Mouse (Mus musculus): ENCODE data around the gene Abcc8. TPM values are rescaled to one million over a fixed set of nuclear protein-coding genes. Genes with fewer than 3 reads are reported as not detected.

The Abcc8 gene
- total RNA-seq, 2 experiments from 2014 or later, result 41.9 to 42.6 TPM

DNA sequence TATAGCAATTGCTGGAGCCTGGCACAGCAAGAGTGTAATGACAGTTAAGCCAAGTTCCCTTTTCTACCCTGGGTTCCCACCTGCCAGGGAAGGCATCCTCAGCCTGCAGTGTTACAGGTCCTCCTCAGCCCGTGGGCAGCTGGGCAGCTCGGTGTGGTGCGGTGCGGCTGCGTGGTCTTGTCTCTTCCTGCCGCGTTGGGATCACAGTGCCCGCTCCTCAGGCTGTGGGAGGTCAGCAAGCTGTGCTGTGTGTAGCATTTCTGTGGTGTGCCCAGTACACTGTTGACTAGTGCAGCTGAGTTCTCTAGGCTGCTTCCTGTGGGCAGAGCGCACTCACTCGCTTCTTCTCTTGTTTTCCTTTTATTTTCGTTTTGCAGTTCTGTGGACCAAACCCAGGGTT lies 121.0 kb downstream of the Abcc8 start:
- no peak for DNase-seq (ENCODE audit: low spot score in 2 of 2)

Other genes with a start within 250 kb of the Abcc8 start
- gene Abcc6, start 149.7 kb downstream of the Abcc8 start, total RNA-seq (2021), result 1 to 10 TPM; 3.3 to 6.0 TPM
- gene Nomo1, start 146.3 kb downstream of the Abcc8 start, total RNA-seq (2021), result 100 to 1,000 TPM; 109 to 113 TPM
- gene Kcnj11, start 79.3 kb downstream of the Abcc8 start, total RNA-seq (2021), result 10 to 100 TPM; 17.9 to 18.4 TPM
- under 1 TPM in 1 of 2 experiments, not detected in 1; 0.21 TPM for gene Ush1c, start 58.5 kb upstream of the Abcc8 start, total RNA-seq (2021)
- under 1 TPM; 0.07 TPM for gene Otog, start 61.0 kb upstream of the Abcc8 start, total RNA-seq (2021)
- gene Myod1, start 196.4 kb upstream of the Abcc8 start, total RNA-seq (2021), result not detected
- gene Kcnc1, start 216.5 kb upstream of the Abcc8 start, total RNA-seq (2021), result 10 to 100 TPM; 48.4 to 54.0 TPM